Mouse (Mus musculus) lung, embryonic 14.5 days (tissue): ENCODE measurements around the gene Tnfsf14. TPM values are rescaled to one million over a fixed set of nuclear protein-coding genes. Genes with fewer than 3 reads are reported as not detected.

Experiments used
- ATAC-seq: fragments of 200-750 bp; cut with Nextera tagmentation; 2 replicates; pipeline ENCODE4 v1.8.0; 2017; ENCODE audit warnings: mild to moderate bottlenecking, moderate TSS enrichment, moderate library complexity; ENCODE audit not compliant: insufficient read depth
- DNase-seq: peaks from one replicate; pipeline ENCODE4 v3.0.0-alpha.2; 2015
- H3K27ac ChIP-seq: fragments of 300-500 bp; sonication (generic); 2 replicates; pipeline ENCODE4 v1.5.1; 2014; ENCODE audit warnings: low read depth, mild to moderate bottlenecking, moderate library complexity
- H3K27me3 ChIP-seq: fragments of 300-500 bp; sonication (generic); 2 replicates; pipeline ENCODE4 v1.6.1; 2014; ENCODE audit warnings: low read length, control low read depth; ENCODE audit not compliant: insufficient read depth
- H3K36me3 ChIP-seq: fragments of 300-500 bp; sonication (generic); 2 replicates; pipeline ENCODE4 v1.6.1; 2014; ENCODE audit warnings: control low read depth; ENCODE audit not compliant: insufficient read depth
- H3K4me1 ChIP-seq: fragments of 300-500 bp; sonication (generic); 2 replicates; pipeline ENCODE4 v1.6.1; 2014; ENCODE audit warnings: antibody characterized with exemption, control low read depth; ENCODE audit not compliant: insufficient read depth
- H3K4me2 ChIP-seq: fragments of 300-500 bp; sonication (generic); 2 replicates; pipeline ENCODE4 v1.6.1; 2014; ENCODE audit warnings: mild to moderate bottlenecking
- H3K4me3 ChIP-seq: fragments of 300-500 bp; sonication (generic); 2 replicates; pipeline ENCODE4 v1.5.1; 2014; ENCODE audit warnings: low read depth, low read length
- H3K9ac ChIP-seq: fragments of 300-500 bp; sonication (generic); 2 replicates; pipeline ENCODE4 v1.6.1; 2014
- H3K9me3 ChIP-seq: fragments of 300-500 bp; sonication (generic); 2 replicates; pipeline ENCODE4 v1.6.1; 2016; ENCODE audit warnings: low read depth, low read length, control low read depth
- CTCF ChIP-seq: IDR thresholded peaks from 2 replicates; pipeline ENCODE4 v1.5.1; 2016; ENCODE audit warnings: antibody characterized with exemption, low read depth
- WGBS: fragments of 180-500 bp; shearing (Covaris S2); extraction: QIAGEN DNeasy Blood & Tissue Kit; methylation state at CpG from one replicate; pipeline ENCODE4 v1.1.7; 2014; 5-methylcytosine and 5-hydroxymethylcytosine counted together
- polyA plus RNA-seq: library from polyadenylated mRNA; unstranded; fragments of >200 nt; fragmentation: Nextera tagmentation; extraction: Ambion mirVana; gene quantifications from 2 replicates; pipeline ENCODE4 v1.2.1, GENCODE M21; 2014

Tnfsf14 gene
- polyA plus RNA-seq, 1 experiment from 2014 or later, result 0.16 TPM

GRCm38 (mm10) chr17:57201841-57202724 is 8.1 kb upstream of the Tnfsf14 start:
- no peak for TF ChIP-seq CTCF
- Histone ChIP-seq H3K36me3 (no peaks in the 10 kb centered on the region), H3K4me1 (no peaks in the 10 kb centered on the region), H3K27ac (no peak overlapping the region), H3K4me3 (no peak overlapping the region), H3K27me3 (no peaks in the 10 kb centered on the region), H3K9me3 (no peaks in the 10 kb centered on the region), H3K4me2 (no peak overlapping the region), H3K9ac (no peak overlapping the region)
- WGBS, result 77% methylated on average over 10 of the region's 10 CpGs
- ATAC-seq (no peak), DNase-seq (no peak)

GRCm38 (mm10) chr17:57198252-57198651 is 4.3 kb upstream of the Tnfsf14 start:
- Histone ChIP-seq H3K4me1 (no peaks in the 10 kb centered on the region), H3K4me2 (no peak overlapping the region), H3K9ac (no peak overlapping the region), H3K36me3 (no peaks in the 10 kb centered on the region), H3K9me3 (no peaks in the 10 kb centered on the region), H3K4me3 (no peak overlapping the region), H3K27me3 (no peaks in the 10 kb centered on the region), H3K27ac (no peak overlapping the region)
- ATAC-seq (no peak), DNase-seq (no peak)
- no peak for TF ChIP-seq CTCF
- WGBS, result 77% methylated on average over 3 of the region's 3 CpGs

GRCm38 (mm10) chr17:57195326-57196010 is 1.5 kb upstream of the Tnfsf14 start:
- no peak overlapping the region for H3K4me2 ChIP-seq
- H3K4me3 ChIP-seq, result no peak overlapping the region
- DNase-seq, result no peak
- no peaks in the 10 kb centered on the region for H3K27me3 ChIP-seq
- H3K27ac ChIP-seq, result no peak overlapping the region
- 75% methylated on average over 8 of the region's 8 CpGs for WGBS
- no peaks in the 10 kb centered on the region for H3K36me3 ChIP-seq
- no peak overlapping the region for H3K9ac ChIP-seq
- no peaks in the 10 kb centered on the region for H3K9me3 ChIP-seq
- H3K4me1 ChIP-seq, result no peaks in the 10 kb centered on the region
- no peak for TF ChIP-seq CTCF
- ATAC-seq, result no peak

- Histone ChIP-seq H3K9me3 (no peaks in the 10 kb centered on the region), H3K27ac (no peak overlapping the region), H3K4me2 (no peak overlapping the region), H3K4me1 (no peaks in the 10 kb centered on the region), H3K36me3 (no peaks in the 10 kb centered on the region), H3K4me3 (no peak overlapping the region), H3K27me3 (no peaks in the 10 kb centered on the region), H3K9ac (no peak overlapping the region)
- TF ChIP-seq CTCF, result no peak
- no peak for DNase-seq
- 84% methylated on average over 3 of the region's 3 CpGs for WGBS
- ATAC-seq, result no peak
Measured at GRCm38 (mm10) chr17:57194771-57195170, 794 bp upstream of the Tnfsf14 start.

GRCm38 (mm10) chr17:57188510-57189192 is 5.3 kb downstream of the Tnfsf14 start:
- no peaks in the 10 kb centered on the region for H3K36me3 ChIP-seq
- no peaks in the 10 kb centered on the region for H3K4me1 ChIP-seq
- H3K9me3 ChIP-seq, result no peaks in the 10 kb centered on the region
- H3K9ac ChIP-seq, result no peak overlapping the region
- no peaks in the 10 kb centered on the region for H3K27me3 ChIP-seq
- 53% methylated on average over 12 of the region's 12 CpGs for WGBS
- DNase-seq (no peak), ATAC-seq (no peak)
- H3K27ac ChIP-seq, result no peak overlapping the region
- no peak overlapping the region for H3K4me2 ChIP-seq
- no peak for TF ChIP-seq CTCF
- H3K4me3 ChIP-seq, result no peak overlapping the region

- no peaks in the 10 kb centered on the region for H3K9me3 ChIP-seq
- ATAC-seq (no peak), DNase-seq (no peak)
- TF ChIP-seq CTCF, result no peak
- H3K4me3 ChIP-seq, result no peak overlapping the region
- H3K27me3 ChIP-seq, result no peaks in the 10 kb centered on the region
- 53% methylated on average over 2 of the region's 2 CpGs for WGBS
- H3K9ac ChIP-seq, result no peak overlapping the region
- H3K27ac ChIP-seq, result no peak overlapping the region
- no peaks in the 10 kb centered on the region for H3K4me1 ChIP-seq
- no peak overlapping the region for H3K4me2 ChIP-seq
- H3K36me3 ChIP-seq, result no peaks in the 10 kb centered on the region
Measured at GRCm38 (mm10) chr17:57185641-57186040, 8.3 kb downstream of the Tnfsf14 start.

GRCm38 (mm10) chr17:57182871-57183270 is 11.1 kb downstream of the Tnfsf14 start:
- no peak overlapping the region for H3K4me3 ChIP-seq
- no peak overlapping the region for H3K4me2 ChIP-seq
- H3K9ac ChIP-seq, result no peak overlapping the region
- no peaks in the 10 kb centered on the region for H3K9me3 ChIP-seq
- no peak overlapping the region for H3K27ac ChIP-seq
- DNase-seq, result no peak
- 58% methylated on average over 3 of the region's 3 CpGs for WGBS
- no peaks in the 10 kb centered on the region for H3K27me3 ChIP-seq
- no peaks in the 10 kb centered on the region for H3K36me3 ChIP-seq
- ATAC-seq, result no peak
- H3K4me1 ChIP-seq, result no peaks in the 10 kb centered on the region
- TF ChIP-seq CTCF, result no peak
